Mouse (Mus musculus) thymus, postnatal 4 days (tissue): Measurements from ENCODE around the gene Ripor2.

Experiments
- DNase-seq: peaks from one replicate; pipeline ENCODE4 v3.0.0; 2021

Gene Ripor2

DNA sequence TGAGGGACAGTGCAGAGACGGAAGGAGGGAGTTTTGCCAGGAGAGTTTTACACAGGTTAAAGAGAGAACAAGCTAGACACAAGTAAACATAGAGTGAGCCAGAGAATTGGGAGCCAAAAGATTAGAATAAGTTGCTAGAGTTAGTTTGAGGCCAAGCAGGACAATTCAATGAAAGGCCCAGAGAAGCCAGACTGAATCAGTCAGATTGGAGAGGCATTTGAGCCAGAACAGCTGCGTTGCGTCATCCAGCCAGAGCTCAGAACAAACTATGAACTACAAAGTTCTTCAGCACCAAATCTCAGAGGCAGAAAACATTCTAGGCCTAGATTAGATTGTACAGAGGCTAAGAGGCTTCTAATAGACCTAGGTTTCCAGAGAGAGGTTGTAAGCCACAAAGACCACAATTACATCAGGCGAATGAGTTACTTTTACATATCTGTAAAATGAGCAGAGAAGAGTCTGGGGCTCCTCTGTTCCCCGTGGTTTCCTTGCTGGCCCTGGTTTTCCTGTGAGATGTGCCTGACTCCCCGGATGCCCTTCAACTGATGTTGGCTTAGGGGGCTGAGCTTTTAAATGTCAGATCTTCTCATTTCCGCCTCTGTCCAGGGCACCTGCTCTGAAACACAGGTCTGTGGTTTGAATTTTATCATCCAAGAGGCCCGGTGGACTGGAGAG is 196.9 kb downstream of the Ripor2 start:
- peak; percentile 18 for DNase-seq

DNA sequence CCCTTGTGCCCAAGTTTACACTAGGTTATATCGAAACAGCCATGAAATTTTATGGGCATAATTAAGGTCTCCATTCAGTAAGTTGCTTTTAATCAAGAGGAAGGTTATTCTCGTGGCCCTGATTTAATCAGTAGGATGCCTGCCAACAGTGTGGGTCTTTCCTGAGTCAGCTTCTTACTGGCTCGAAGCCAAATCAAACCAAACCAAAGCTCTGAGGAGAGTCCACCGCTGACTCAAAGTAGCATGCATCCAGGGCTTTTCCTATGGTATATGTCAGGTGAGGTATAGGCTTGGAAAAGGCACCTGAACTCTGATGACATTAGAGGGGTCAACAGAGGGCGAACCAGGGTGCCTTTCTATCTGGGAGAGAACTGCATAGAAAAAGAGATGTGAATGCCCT is 199.9 kb downstream of the Ripor2 start:
- no peak for DNase-seq
